Mouse (Mus musculus) myocyte (in vitro differentiated cells): ENCODE results near the gene Gch1.

ENCODE experiments used
- E2F4 ChIP-seq: IDR thresholded peaks from one replicate; pipeline ENCODE4 v1.6.1; 2011; ENCODE audit warnings: mild to moderate bottlenecking, control low read depth, moderate library complexity; ENCODE audit not compliant: insufficient read depth
- MAX ChIP-seq: IDR thresholded peaks from one replicate; pipeline ENCODE4 v1.6.1; 2011; ENCODE audit warnings: low read depth, mild to moderate bottlenecking, control low read depth
- MYOD1 ChIP-seq, 3 experiments: IDR thresholded peaks; one replicate each; pipeline ENCODE4 v1.6.1; 2011; ENCODE audit warnings: control low read depth in 2 of 3, low read depth in 2 of 3, mild to moderate bottlenecking in 2 of 3, moderate library complexity in 1 of 3; ENCODE audit not compliant: insufficient read length in 2 of 3, control insufficient read depth in 1 of 3
- POLR2A ChIP-seq: IDR thresholded peaks from one replicate; pipeline ENCODE4 v1.6.1; 2011; ENCODE audit warnings: low read depth, mild to moderate bottlenecking, control low read depth, moderate library complexity; ENCODE audit not compliant: insufficient read length
- POLR2AphosphoS2 ChIP-seq: IDR thresholded peaks from one replicate; pipeline ENCODE4 v1.6.1; 2011; ENCODE audit warnings: low read depth, control low read depth; ENCODE audit not compliant: insufficient read length
- TCF12 ChIP-seq: IDR thresholded peaks from one replicate; pipeline ENCODE4 v1.6.1; 2011; ENCODE audit warnings: mild to moderate bottlenecking, control low read depth; ENCODE audit not compliant: poor library complexity, insufficient read depth, severe bottlenecking
- TCF3 ChIP-seq: IDR thresholded peaks from one replicate; pipeline ENCODE4 v1.6.1; 2011; ENCODE audit warnings: low read depth, control low read depth; ENCODE audit not compliant: insufficient read length
- USF1 ChIP-seq: IDR thresholded peaks from one replicate; pipeline ENCODE4 v1.6.1; 2011; ENCODE audit warnings: low read depth, mild to moderate bottlenecking, control low read depth, moderate library complexity

GRCm38 (mm10) chr14:47181497-47182290 is 7.5 kb downstream of the Gch1 start:
- TF ChIP-seq TCF3 (no peak), MAX (no peak), POLR2A (no peak), E2F4 (no peak), MYOD1 (IDR thresholded peaks at IDR 0.05; ENCODE audit: control insufficient read depth in 1 of 3, insufficient read length in 2 of 3, low read depth in 2 of 3) (no peak), TCF12 (no peak), POLR2AphosphoS2 (no peak), USF1 (no peak)
